Mouse (Mus musculus) embryonic facial prominence, embryonic 12.5 days (tissue): ENCODE data around the gene Atp6v0b. TPM values are rescaled to one million over a fixed set of nuclear protein-coding genes. Genes with fewer than 3 reads are reported as not detected.
A peak's percentile ranks its signal among the peaks of the same experiment; 100 is the strongest.

Experiments
- ATAC-seq: fragments of 200-750 bp; cut with Nextera tagmentation; 2 replicates; pipeline ENCODE4 v1.8.0; 2017; ENCODE audit not compliant: insufficient number of reproducible peaks, insufficient read depth, low FRiP score, low TSS enrichment
- H3K27ac ChIP-seq: fragments of 300-500 bp; sonication (generic); 2 replicates; pipeline ENCODE4 v1.5.1; 2016; ENCODE audit warnings: mild to moderate bottlenecking
- H3K27me3 ChIP-seq: fragments of 300-500 bp; sonication (generic); 2 replicates; pipeline ENCODE4 v1.6.1; 2016; ENCODE audit warnings: mild to moderate bottlenecking, moderate library complexity
- H3K36me3 ChIP-seq: fragments of 300-500 bp; sonication (generic); 2 replicates; pipeline ENCODE4 v1.6.1; 2016; ENCODE audit warnings: mild to moderate bottlenecking
- H3K4me1 ChIP-seq: fragments of 300-500 bp; sonication (generic); 2 replicates; pipeline ENCODE4 v1.6.1; 2016
- H3K4me2 ChIP-seq: fragments of 300-500 bp; sonication (generic); replicated peaks from 2 replicates; pipeline ENCODE4 v1.6.1; 2016; ENCODE audit warnings: mild to moderate bottlenecking, moderate library complexity
- H3K4me3 ChIP-seq: fragments of 300-500 bp; sonication (generic); 2 replicates; pipeline ENCODE4 v1.5.1; 2016; ENCODE audit warnings: mild to moderate bottlenecking
- H3K9ac ChIP-seq: fragments of 300-500 bp; sonication (generic); 2 replicates; pipeline ENCODE4 v1.6.1; 2016; ENCODE audit warnings: mild to moderate bottlenecking, moderate library complexity
- H3K9me3 ChIP-seq: fragments of 300-500 bp; sonication (generic); 2 replicates; pipeline ENCODE4 v1.6.1; 2016; ENCODE audit warnings: mild to moderate bottlenecking, moderate library complexity
- WGBS: fragments of 180-500 bp; shearing (Covaris S2); methylation state at CpG from one replicate; pipeline ENCODE4 v1.1.7; 2016; 5-methylcytosine and 5-hydroxymethylcytosine counted together
- polyA plus RNA-seq: library from polyadenylated mRNA; unstranded; fragments of >200 nt; fragmentation: Nextera tagmentation; extraction: Ambion mirVana; gene quantifications from 2 replicates; pipeline ENCODE4 v1.2.1, GENCODE M21; 2016

Atp6v0b gene
- polyA plus RNA-seq, 1 experiment from 2014 or later: 181 TPM

- Histone ChIP-seq H3K27me3 (no peaks in the 10 kb centered on the region), H3K4me3 (no peak overlapping the region), H3K36me3 (0 out of 2 replicates have a peak, but pooled peaks cover 8% of the 10 kb centered on the region), H3K27ac (no peak overlapping the region), H3K4me1 (no peaks in the 10 kb centered on the region), H3K9me3 (no peaks in the 10 kb centered on the region), H3K9ac (no peak overlapping the region), H3K4me2 (no peak overlapping the region)
- no peak for ATAC-seq
- WGBS: 67% methylated on average over 17 of the region's 17 CpGs
Measured at GRCm38 (mm10) chr4:117849063-117849462, 38.1 kb downstream of the Atp6v0b start.

GRCm38 (mm10) chr4:117847011-117847410, 40.1 kb downstream of the Atp6v0b start:
- Histone ChIP-seq H3K4me2 (no peak overlapping the region), H3K27me3 (no peaks in the 10 kb centered on the region), H3K36me3 (0 out of 2 replicates have a peak, but pooled peaks cover 8% of the 10 kb centered on the region), H3K4me1 (no peaks in the 10 kb centered on the region), H3K9ac (no peak overlapping the region), H3K9me3 (no peaks in the 10 kb centered on the region), H3K27ac (no peak overlapping the region), H3K4me3 (no peak overlapping the region)
- WGBS: 39% methylated on average over 2 of the region's 2 CpGs
- ATAC-seq: no peak

GRCm38 (mm10) chr4:117846261-117846660, 40.9 kb downstream of the Atp6v0b start:
- H3K27me3 ChIP-seq: no peaks in the 10 kb centered on the region
- ATAC-seq: no peak
- 93% methylated on average over 4 of the region's 4 CpGs for WGBS
- H3K27ac ChIP-seq: no peak overlapping the region
- no peak overlapping the region for H3K4me3 ChIP-seq
- H3K4me2 ChIP-seq: no peak overlapping the region
- H3K9me3 ChIP-seq: no peaks in the 10 kb centered on the region
- no peak overlapping the region for H3K9ac ChIP-seq
- no peaks in the 10 kb centered on the region for H3K4me1 ChIP-seq
- H3K36me3 ChIP-seq: 0 out of 2 replicates have a peak, but pooled peaks cover 8% of the 10 kb centered on the region

- no peak overlapping the region for H3K4me3 ChIP-seq
Measured at GRCm38 (mm10) chr4:117845316-117845715, 41.8 kb downstream of the Atp6v0b start.

GRCm38 (mm10) chr4:117844467-117844866, 42.7 kb downstream of the Atp6v0b start:
- H3K9me3 ChIP-seq: no peaks in the 10 kb centered on the region
- no peak overlapping the region for H3K9ac ChIP-seq
- H3K4me3 ChIP-seq: no peak overlapping the region
- no peak overlapping the region for H3K4me2 ChIP-seq
- H3K27ac ChIP-seq: no peak overlapping the region
- WGBS: 85% methylated on average over 5 of the region's 5 CpGs
- H3K4me1 ChIP-seq: no peaks in the 10 kb centered on the region
- ATAC-seq: no peak
- no peaks in the 10 kb centered on the region for H3K27me3 ChIP-seq
- 0 out of 2 replicates have a peak, but pooled peaks cover 8% of the 10 kb centered on the region for H3K36me3 ChIP-seq

More at GRCm38 (mm10) chr4:117845316-117845715, 41.8 kb downstream of the Atp6v0b start:
- H3K9ac ChIP-seq: no peak overlapping the region
- 0 out of 2 replicates have a peak, but pooled peaks cover 8% of the 10 kb centered on the region for H3K36me3 ChIP-seq
- no peaks in the 10 kb centered on the region for H3K27me3 ChIP-seq
- H3K4me2 ChIP-seq: no peak overlapping the region
- WGBS: 82% methylated on average over 11 of the region's 11 CpGs
- no peaks in the 10 kb centered on the region for H3K4me1 ChIP-seq
- no peak for ATAC-seq
- H3K27ac ChIP-seq: no peak overlapping the region
- H3K9me3 ChIP-seq: no peaks in the 10 kb centered on the region

GRCm38 (mm10) chr4:117843101-117843500, 44.0 kb downstream of the Atp6v0b start:
- H3K36me3 ChIP-seq: 0 out of 2 replicates have a peak, but pooled peaks cover 8% of the 10 kb centered on the region
- 88% methylated on average over 5 of the region's 5 CpGs for WGBS
- H3K27ac ChIP-seq: no peak overlapping the region
- H3K9me3 ChIP-seq: no peaks in the 10 kb centered on the region
- no peak overlapping the region for H3K4me2 ChIP-seq
- no peak overlapping the region for H3K9ac ChIP-seq
- no peaks in the 10 kb centered on the region for H3K27me3 ChIP-seq
- no peak overlapping the region for H3K4me3 ChIP-seq
- no peak for ATAC-seq
- no peaks in the 10 kb centered on the region for H3K4me1 ChIP-seq

GRCm38 (mm10) chr4:117841566-117841965, 45.6 kb downstream of the Atp6v0b start:
- H3K27ac ChIP-seq: no peak overlapping the region
- 80% methylated on average over 3 of the region's 3 CpGs for WGBS
- ATAC-seq: no peak
- H3K4me3 ChIP-seq: no peak overlapping the region
- H3K4me1 ChIP-seq: no peaks in the 10 kb centered on the region
- H3K4me2 ChIP-seq: no peak overlapping the region
- H3K27me3 ChIP-seq: no peaks in the 10 kb centered on the region
- H3K9ac ChIP-seq: no peak overlapping the region
- no peaks in the 10 kb centered on the region for H3K9me3 ChIP-seq
- H3K36me3 ChIP-seq: 0 out of 2 replicates have a peak, but pooled peaks cover 8% of the 10 kb centered on the region

- Histone ChIP-seq H3K4me2 (no peak overlapping the region), H3K4me1 (no peaks in the 10 kb centered on the region), H3K27ac (no peak overlapping the region), H3K4me3 (no peak overlapping the region), H3K9me3 (no peaks in the 10 kb centered on the region), H3K9ac (no peak overlapping the region), H3K27me3 (no peaks in the 10 kb centered on the region), H3K36me3 (0 out of 2 replicates have a peak, but pooled peaks cover 1% of the 10 kb centered on the region)
- ATAC-seq: no peak
- 92% methylated on average over 5 of the region's 5 CpGs for WGBS
Measured at GRCm38 (mm10) chr4:117840821-117841220, 46.3 kb downstream of the Atp6v0b start.

- no peak overlapping the region for H3K9ac ChIP-seq
- peaks cover 5% of the 10 kb centered on the region for H3K4me1 ChIP-seq
- H3K4me2 ChIP-seq: no peak overlapping the region
- ATAC-seq: no peak
- H3K36me3 ChIP-seq: no peaks in the 10 kb centered on the region
- no peaks in the 10 kb centered on the region for H3K9me3 ChIP-seq
- H3K4me3 ChIP-seq: no peak overlapping the region
- H3K27ac ChIP-seq: no peak overlapping the region
- H3K27me3 ChIP-seq: no peaks in the 10 kb centered on the region
- 71% methylated on average over 6 of the region's 6 CpGs for WGBS
Measured at GRCm38 (mm10) chr4:117839366-117839765, 47.8 kb downstream of the Atp6v0b start.

GRCm38 (mm10) chr4:117837271-117837670, 49.9 kb downstream of the Atp6v0b start:
- WGBS: 74% methylated on average over 4 of the region's 4 CpGs
- no peak overlapping the region; the same call in 1 of the 2 replicates for H3K27ac ChIP-seq

GRCm38 (mm10) chr4:117836204-117836767, 50.8 kb downstream of the Atp6v0b start:
- peak; percentile 87 for ATAC-seq

More at GRCm38 (mm10) chr4:117837271-117837670, 49.9 kb downstream of the Atp6v0b start:
- Histone ChIP-seq H3K36me3 (no peaks in the 10 kb centered on the region), H3K9ac (no peak overlapping the region), H3K4me2 (no peak overlapping the region), H3K4me3 (peak overlapping the region; percentile 70; the same call in 1 of the 2 replicates), H3K4me1 (peaks cover 7% of the 10 kb centered on the region), H3K27me3 (no peaks in the 10 kb centered on the region), H3K9me3 (no peaks in the 10 kb centered on the region)
- no peak for ATAC-seq

GRCm38 (mm10) chr4:117835531-117836111, 51.5 kb downstream of the Atp6v0b start:
- Histone ChIP-seq H3K4me3 (peak overlapping the region; percentile 70), H3K9ac (peak overlapping the region; percentile 76), H3K9me3 (no peaks in the 10 kb centered on the region), H3K4me1 (peaks cover 7% of the 10 kb centered on the region), H3K36me3 (no peaks in the 10 kb centered on the region), H3K27ac (peak overlapping the region; percentile 91), H3K27me3 (no peaks in the 10 kb centered on the region), H3K4me2 (peak overlapping the region; percentile 76)
- 0 out of 2 replicates have a peak, but pooled peaks have one; percentile 10 for ATAC-seq
- under 1% methylated on average over 60 of the region's 60 CpGs for WGBS

More at GRCm38 (mm10) chr4:117836204-117836767, 50.8 kb downstream of the Atp6v0b start:
- Histone ChIP-seq H3K36me3 (no peaks in the 10 kb centered on the region), H3K4me3 (peak overlapping the region; percentile 70), H3K9ac (peak overlapping the region; percentile 76), H3K27me3 (no peaks in the 10 kb centered on the region), H3K27ac (peak overlapping the region; percentile 91), H3K4me1 (peaks cover 7% of the 10 kb centered on the region), H3K4me2 (peak overlapping the region; percentile 76), H3K9me3 (no peaks in the 10 kb centered on the region)
- WGBS: under 1% methylated on average over 47 of the region's 48 CpGs
